Mouse (Mus musculus): Measurements from ENCODE around the gene Arhgap19.

The Arhgap19 gene

GRCm38 (mm10) chr19:41831101-41831570 lies 29.3 kb upstream of the Arhgap19 start:
- DNase-seq = no peak

GRCm38 (mm10) chr19:41830106-41831031 lies 28.5 kb upstream of the Arhgap19 start:
- DNase-seq = peak; percentile 80 to 81

- DNase-seq = peak; percentile 77 to 84
These were observed 27.7 kb upstream of the Arhgap19 start, which contains the start of gene Frat1 for GRCm38 (mm10) chr19:41829381-41830105. Frat1 (plus strand) TSS chr19:41829970.

GRCm38 (mm10) chr19:41828941-41829340 lies 27.1 kb upstream of the Arhgap19 start:
- DNase-seq = no peak

GRCm38 (mm10) chr19:41826529-41826928 lies 24.7 kb upstream of the Arhgap19 start:
- DNase-seq = no peak

- DNase-seq = no peak
These were observed 23.1 kb upstream of the Arhgap19 start for GRCm38 (mm10) chr19:41824950-41825349.

- DNase-seq = no peak
These were observed 20.7 kb upstream of the Arhgap19 start for GRCm38 (mm10) chr19:41822589-41822988.

- no peak for DNase-seq
These were observed 19.6 kb upstream of the Arhgap19 start for GRCm38 (mm10) chr19:41821436-41821835.

- DNase-seq = no peak
These were observed 16.9 kb upstream of the Arhgap19 start for GRCm38 (mm10) chr19:41818749-41819148.

GRCm38 (mm10) chr19:41817325-41817724 lies 15.5 kb upstream of the Arhgap19 start:
- DNase-seq = no peak

- DNase-seq = no peak
These were observed 15.1 kb upstream of the Arhgap19 start for GRCm38 (mm10) chr19:41816915-41817314.

GRCm38 (mm10) chr19:41816410-41816809 lies 14.6 kb upstream of the Arhgap19 start:
- no peak for DNase-seq

GRCm38 (mm10) chr19:41813374-41813773 lies 11.5 kb upstream of the Arhgap19 start:
- no peak for DNase-seq

GRCm38 (mm10) chr19:41812525-41812924 lies 10.7 kb upstream of the Arhgap19 start:
- DNase-seq = no peak

GRCm38 (mm10) chr19:41810074-41810473 lies 8.2 kb upstream of the Arhgap19 start:
- DNase-seq = no peak

- DNase-seq = no peak
These were observed 6.3 kb upstream of the Arhgap19 start for GRCm38 (mm10) chr19:41808104-41808634.

GRCm38 (mm10) chr19:41807497-41807896 lies 5.7 kb upstream of the Arhgap19 start:
- DNase-seq = no peak

GRCm38 (mm10) chr19:41805831-41806230 lies 4.0 kb upstream of the Arhgap19 start:
- no peak for DNase-seq

- peak; percentile 51 to 70 for DNase-seq
These were observed 1.5 kb upstream of the Arhgap19 start for GRCm38 (mm10) chr19:41803322-41803721.

- no peak for DNase-seq
These were observed 683 bp downstream of the Arhgap19 start for GRCm38 (mm10) chr19:41800986-41801741.

- DNase-seq = no peak
These were observed 1.4 kb downstream of the Arhgap19 start for GRCm38 (mm10) chr19:41800451-41800850.

GRCm38 (mm10) chr19:41797536-41797935 lies 4.3 kb downstream of the Arhgap19 start:
- DNase-seq = no peak

Measured in thymus, adult 18-20 months (tissue).